Mouse (Mus musculus): Measurements from ENCODE around the gene Acmsd.

The Acmsd gene

GRCm38 (mm10) chr1:127776246-127776645 is 47.0 kb downstream of the Acmsd start:
- no peak for DNase-seq

GRCm38 (mm10) chr1:127778611-127779010 is 49.4 kb downstream of the Acmsd start:
- no peak for DNase-seq

- no peak for DNase-seq
Measured at GRCm38 (mm10) chr1:127780142-127780541, 50.9 kb downstream of the Acmsd start.

- DNase-seq = no peak
Measured at GRCm38 (mm10) chr1:127780849-127781248, 51.6 kb downstream of the Acmsd start.

- DNase-seq = no peak
Measured at GRCm38 (mm10) chr1:127783862-127784261, 54.6 kb downstream of the Acmsd start.

GRCm38 (mm10) chr1:127785882-127786281 is 56.7 kb downstream of the Acmsd start:
- DNase-seq = no peak

- no peak for DNase-seq
Measured at GRCm38 (mm10) chr1:127788943-127789342, 59.7 kb downstream of the Acmsd start.

GRCm38 (mm10) chr1:127793459-127793858 is 64.2 kb downstream of the Acmsd start:
- DNase-seq = no peak

GRCm38 (mm10) chr1:127795087-127795769 is 66.0 kb downstream of the Acmsd start:
- DNase-seq = no peak

GRCm38 (mm10) chr1:127796341-127796740 is 67.1 kb downstream of the Acmsd start:
- DNase-seq = no peak

- DNase-seq = no peak
Measured at GRCm38 (mm10) chr1:127796752-127797151, 67.5 kb downstream of the Acmsd start.

- no peak for DNase-seq
Measured at GRCm38 (mm10) chr1:127802916-127803315, 73.7 kb downstream of the Acmsd start.

GRCm38 (mm10) chr1:127808671-127809070 is 79.5 kb downstream of the Acmsd start:
- no peak for DNase-seq

- DNase-seq = no peak
Measured at GRCm38 (mm10) chr1:127812929-127813328, 83.7 kb downstream of the Acmsd start.

- no peak for DNase-seq
Measured at GRCm38 (mm10) chr1:127816381-127816780, 87.2 kb downstream of the Acmsd start.

Measured in layer of hippocampus, adult 9-11 months (tissue).